Mouse (Mus musculus) thymus, postnatal 4 days (tissue): Measurements from ENCODE around the gene Entr1.
A peak's percentile ranks its signal among the peaks of the same experiment; 100 is the strongest.

Experiments
- DNase-seq: peaks from one replicate; pipeline ENCODE4 v3.0.0; 2021

The Entr1 gene

DNA sequence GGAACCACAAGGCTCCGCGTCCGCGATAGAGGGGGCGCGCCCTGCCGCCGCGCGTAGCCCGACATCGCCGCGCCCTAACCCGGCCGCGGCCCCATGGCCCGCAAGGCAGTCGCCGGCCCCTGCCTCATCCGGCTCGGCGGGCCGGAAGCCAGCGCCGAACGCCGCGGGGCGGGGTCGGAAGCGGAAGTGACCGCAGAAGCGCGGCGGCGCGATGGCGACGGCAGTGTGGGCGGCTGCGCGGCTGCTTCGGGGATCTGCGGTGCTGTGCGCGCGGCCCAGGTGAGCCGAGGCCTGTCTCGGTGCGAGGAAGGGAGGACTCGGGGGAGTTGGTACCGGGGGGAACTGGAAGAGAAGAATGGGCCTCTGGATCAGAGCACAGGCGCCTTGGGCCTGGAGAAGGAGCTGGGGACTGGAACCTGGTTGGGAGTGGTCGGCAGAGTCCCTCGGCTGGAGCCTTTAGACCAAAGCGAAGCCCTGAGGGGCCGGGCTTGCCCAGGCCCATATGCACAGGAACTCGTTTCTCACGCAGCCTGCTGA is at the start of gene Entr1, which contains the start of gene Pmpca:
TSS of gene Entr1 (minus strand) at position 163 of the 537 bp plus-strand sequence.
TSS of gene Pmpca (plus strand) at position 186 of the 537 bp plus-strand sequence.
- DNase-seq: peak; percentile 93

- DNase-seq: no peak
These were observed 49.3 kb upstream of the Entr1 start for GRCm38 (mm10) chr2:26438373-26438772.

GRCm38 (mm10) chr2:26437221-26437620 is 48.1 kb upstream of the Entr1 start:
- no peak for DNase-seq

GRCm38 (mm10) chr2:26434791-26435572 is 45.9 kb upstream of the Entr1 start:
- no peak for DNase-seq

GRCm38 (mm10) chr2:26429851-26430250 is 40.7 kb upstream of the Entr1 start:
- no peak for DNase-seq

DNA sequence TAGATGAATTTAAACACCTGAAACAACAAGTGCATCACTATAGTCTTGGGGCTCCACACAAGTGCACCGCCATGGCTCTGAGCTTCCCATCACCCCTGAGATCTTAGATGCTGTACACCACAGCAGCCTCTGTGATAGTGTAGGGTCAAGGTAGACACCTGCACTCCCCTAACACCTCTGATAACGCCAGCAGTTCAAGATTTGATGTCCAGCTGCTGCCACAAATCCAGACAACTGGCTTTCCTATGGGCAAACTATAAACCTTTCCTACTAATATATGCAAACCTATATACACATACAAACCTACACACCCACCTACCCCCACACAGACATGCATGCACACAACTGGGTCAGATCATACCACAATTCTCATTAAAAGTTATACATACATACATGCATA is 35.4 kb upstream of the Entr1 start:
- DNase-seq: no peak

DNA sequence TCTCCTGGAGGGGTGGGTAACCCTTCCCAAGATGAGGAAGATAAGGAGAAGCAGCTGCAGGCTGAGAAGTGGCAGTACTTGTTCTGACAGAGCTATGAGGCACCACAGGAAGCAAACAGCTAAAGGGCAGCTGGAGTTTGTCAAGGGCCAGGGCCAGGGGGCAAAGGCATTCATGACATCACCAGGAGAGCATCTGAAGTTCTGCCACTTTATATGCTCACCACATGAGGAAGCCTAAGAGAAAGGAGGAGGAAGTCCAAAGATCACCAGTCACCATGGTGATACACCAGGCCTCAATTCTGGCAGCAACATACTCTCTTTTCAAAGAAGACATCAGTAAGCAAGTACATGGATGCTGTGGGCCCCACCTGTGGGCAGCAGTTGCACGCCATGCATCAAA is 34.0 kb upstream of the Entr1 start:
- DNase-seq: no peak

GRCm38 (mm10) chr2:26421969-26422368 is 32.9 kb upstream of the Entr1 start:
- DNase-seq: no peak

GRCm38 (mm10) chr2:26418120-26418519 is 29.0 kb upstream of the Entr1 start:
- no peak for DNase-seq

DNA sequence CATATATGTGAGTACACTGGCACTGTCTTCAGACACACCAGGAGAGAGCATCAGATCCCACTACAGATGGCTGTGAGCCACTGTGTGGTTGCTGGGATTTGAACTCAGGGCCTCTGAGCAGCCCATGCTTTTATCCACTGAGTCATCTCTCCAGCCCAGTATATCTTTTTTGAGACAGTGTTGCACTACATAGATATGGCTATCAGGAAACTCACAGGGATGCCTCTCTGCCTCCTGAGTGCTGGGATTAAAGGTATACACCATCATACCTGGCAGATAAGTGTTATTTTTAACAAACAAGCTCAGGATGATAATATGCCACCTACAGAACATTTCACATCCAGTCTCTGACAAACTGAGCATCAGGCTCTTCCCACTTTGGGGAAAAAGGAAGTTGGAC is 27.9 kb upstream of the Entr1 start:
- no peak for DNase-seq

- DNase-seq: no peak
These were observed 21.9 kb upstream of the Entr1 start for GRCm38 (mm10) chr2:26410931-26411411.

DNA sequence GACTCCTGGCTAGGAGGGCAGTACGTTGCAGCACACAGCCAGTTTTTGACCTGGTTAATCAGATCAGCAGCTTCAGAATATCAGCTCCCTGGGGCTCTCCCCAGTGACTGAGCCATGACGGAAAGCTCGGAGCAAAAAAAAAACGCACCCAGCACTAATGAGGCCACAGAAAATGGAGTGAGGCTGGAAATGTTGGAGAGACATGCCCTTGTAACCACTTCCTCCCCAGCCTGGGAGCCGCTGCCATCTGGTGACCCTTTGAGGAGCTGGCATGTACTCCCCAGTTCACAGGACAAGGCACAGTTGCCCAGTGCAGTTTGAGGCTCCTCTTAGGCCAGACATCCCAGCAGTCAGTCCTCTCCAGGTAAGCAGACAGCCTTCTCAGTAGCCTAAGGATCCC is 21.0 kb upstream of the Entr1 start:
- peak; percentile 45 for DNase-seq

- DNase-seq: no peak
These were observed 20.2 kb upstream of the Entr1 start for GRCm38 (mm10) chr2:26409362-26409761.

DNA sequence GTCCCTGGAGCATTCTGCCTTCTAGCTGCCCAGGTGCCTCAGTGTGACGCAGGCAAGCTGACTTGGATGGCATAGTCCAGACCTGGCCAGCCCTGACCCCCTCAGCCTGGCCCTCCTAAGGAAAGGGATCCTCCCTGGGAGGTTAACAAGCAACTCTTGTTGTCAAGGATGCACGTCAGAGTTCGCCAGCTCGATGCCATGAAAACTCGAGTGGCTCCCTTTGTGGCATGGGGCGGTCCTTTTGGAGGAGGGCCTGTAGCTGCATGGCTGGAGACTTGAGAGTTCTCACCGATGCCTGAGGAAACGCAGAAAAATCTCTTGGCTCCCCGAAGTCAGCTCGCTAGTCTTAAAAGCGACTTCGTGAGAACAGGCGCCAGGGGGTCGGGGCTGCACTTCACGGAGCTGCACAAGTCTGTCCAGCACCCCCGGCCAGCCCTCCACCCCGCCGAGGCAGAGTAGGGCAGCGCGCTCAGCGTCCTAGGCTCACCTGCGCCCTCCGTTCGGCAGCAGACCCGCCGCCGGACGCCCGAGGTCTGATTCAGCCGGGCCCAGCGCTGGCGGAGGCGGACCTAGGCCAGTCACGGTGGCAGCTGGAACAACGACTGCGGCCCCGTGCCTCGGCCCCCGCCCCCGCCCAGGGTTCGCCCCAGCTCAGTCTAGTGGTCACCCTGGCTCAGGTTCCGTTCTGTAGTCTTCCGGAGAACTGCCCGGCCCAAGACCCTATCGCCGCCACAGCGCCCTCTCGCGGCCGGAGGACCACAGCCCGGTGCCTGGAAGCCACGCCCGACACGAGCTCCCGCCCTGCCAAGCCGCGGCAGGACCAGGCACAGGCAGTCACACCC is 19.6 kb upstream of the Entr1 start, which contains the start of gene Inpp5e:
TSS of gene Inpp5e (minus strand) at position 689 of the 842 bp plus-strand sequence.
- peak; percentile 99 for DNase-seq

- DNase-seq: no peak
These were observed 14.2 kb upstream of the Entr1 start for GRCm38 (mm10) chr2:26403306-26403705.

DNA sequence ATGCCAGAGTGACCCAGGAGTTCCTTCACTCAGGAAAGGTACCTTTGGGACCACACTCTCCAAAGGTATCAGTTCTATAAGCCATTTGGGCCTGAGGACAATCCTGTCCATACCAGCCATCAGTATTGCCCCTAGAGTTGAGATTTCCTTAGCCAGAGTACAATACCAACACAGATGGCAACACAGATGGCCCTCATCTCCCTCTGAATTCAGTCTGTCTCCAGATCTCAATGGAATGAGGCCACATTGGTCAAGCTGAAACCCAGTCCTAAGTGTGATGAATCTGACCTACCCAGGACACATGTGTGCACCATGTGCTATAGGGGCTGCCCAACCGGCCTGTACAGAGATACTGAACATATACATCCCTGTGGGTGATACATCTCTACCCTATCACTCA is 13.1 kb upstream of the Entr1 start:
- no peak for DNase-seq

- no peak for DNase-seq
These were observed 11.9 kb upstream of the Entr1 start for GRCm38 (mm10) chr2:26401023-26401422.

DNA sequence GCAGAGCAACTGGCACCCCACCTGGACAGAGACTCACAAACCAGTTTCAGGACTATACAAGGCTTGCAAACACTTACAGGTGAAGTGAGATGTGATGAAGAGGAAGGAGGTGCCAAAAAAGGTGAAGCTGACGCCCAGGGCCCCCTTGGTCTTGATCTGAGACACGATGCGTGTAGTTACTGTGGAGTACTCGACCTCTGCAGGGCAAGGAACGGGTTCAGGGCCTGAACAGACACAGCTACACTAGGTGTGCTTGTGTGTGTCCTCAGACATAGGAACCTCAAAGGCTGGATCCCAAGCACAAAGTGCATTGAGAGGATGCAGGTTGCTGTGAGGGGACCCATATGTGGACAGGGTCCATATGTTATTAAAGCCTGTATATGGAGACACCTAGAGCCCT is 11.2 kb upstream of the Entr1 start:
- DNase-seq: no peak

- no peak for DNase-seq
These were observed 10.5 kb upstream of the Entr1 start for GRCm38 (mm10) chr2:26399647-26400046.

- no peak for DNase-seq
These were observed 9.9 kb upstream of the Entr1 start for GRCm38 (mm10) chr2:26398978-26399377.

DNA sequence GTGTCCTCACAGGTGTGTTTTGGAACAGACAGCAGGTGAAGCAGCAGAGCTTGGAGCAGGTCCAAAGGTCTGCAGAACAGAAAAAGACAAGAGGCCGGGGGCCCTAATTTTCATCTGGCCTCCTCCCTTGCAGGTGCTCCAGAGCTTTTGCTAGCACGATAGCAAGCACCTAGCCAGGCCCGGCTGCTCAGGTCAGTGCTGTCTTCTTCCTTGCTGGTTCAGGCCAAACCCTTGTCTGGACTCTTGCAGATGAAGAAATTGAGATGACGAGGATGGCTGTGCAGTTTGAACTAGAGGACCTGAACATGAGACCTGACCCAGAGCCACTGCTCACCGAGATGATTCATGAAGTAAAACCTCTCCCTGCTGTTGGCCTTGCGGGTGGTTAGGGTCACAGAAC is 2.5 kb upstream of the Entr1 start:
- DNase-seq: no peak

- DNase-seq: no peak
These were observed 1.8 kb upstream of the Entr1 start for GRCm38 (mm10) chr2:26390954-26391353.

GRCm38 (mm10) chr2:26388682-26389153 is 398 bp downstream of the Entr1 start:
- DNase-seq: no peak
